Comparison of ENCODE assay signal across 9 mouse cellular contexts in the genomic region with DNA sequence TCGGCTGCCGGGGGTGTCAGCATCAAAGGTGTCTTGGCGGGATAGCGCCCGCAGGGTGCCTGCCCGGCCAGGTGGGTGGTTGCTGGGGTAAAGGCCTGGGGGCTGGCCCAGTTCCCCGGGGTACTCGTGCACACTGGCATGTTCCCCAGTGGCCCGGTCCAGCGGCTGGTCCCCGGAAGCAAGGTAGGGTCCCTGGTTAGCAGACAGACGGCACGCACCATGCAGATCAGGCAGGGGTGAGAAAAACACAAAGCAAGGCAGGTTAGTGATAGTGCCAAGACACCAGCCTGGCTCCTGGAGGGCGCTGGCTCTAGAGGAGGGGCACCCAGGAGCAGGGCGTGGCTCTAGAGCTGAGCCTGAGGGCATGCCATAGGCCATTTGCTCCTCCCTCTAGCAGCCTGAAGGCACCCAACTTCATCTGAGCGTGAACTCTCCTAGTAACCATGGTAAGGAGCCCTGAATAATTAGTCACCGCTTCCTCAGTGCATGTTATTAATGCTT. TPM values are rescaled to one million over a fixed set of nuclear protein-coding genes. Genes with fewer than 3 reads are reported as not detected.
DNase-seq lines count a peak whose midpoint lies in the region; ATAC-seq and TF ChIP-seq lines count a peak whose summit lies in the region.
"Had no signal": no experiment of that assay in that cellular context is flagged by ENCODE, and none has a peak within 500 bp of the region (broad histone marks: within the 10 kb centered on the region; RNA-seq: fewer than 3 reads in every experiment).

No protein-coding gene starts in this region.

- peaks cover 66% of the 10 kb centered on the region for H3K27me3 ChIP-seq in heart, embryonic 12.5 days (replicated peaks)
- H3K27me3 ChIP-seq in embryonic facial prominence, embryonic 15.5 days: peaks cover 4% of the 10 kb centered on the region; the same call in 1 of the 2 replicates
- H3K27me3 ChIP-seq in liver, embryonic 14.5 days (ENCODE audit: control insufficient read depth, insufficient read depth, low read length): peaks cover 7% of the 10 kb centered on the region
- H3K27me3 ChIP-seq: Patski had no signal

- 34% methylated on average over 17 of the region's 17 CpGs for WGBS in heart, embryonic 12.5 days
- 49% methylated on average over 17 of the region's 17 CpGs for WGBS in embryonic facial prominence, embryonic 15.5 days
- WGBS in liver, embryonic 14.5 days (ENCODE audit: insufficient replicate concordance): 32% methylated on average over 17 of the region's 17 CpGs

- H3K9ac ChIP-seq in heart, embryonic 12.5 days: peak overlapping the region; percentile 23; the same call in 1 of the 2 replicates
- H3K9ac ChIP-seq in embryonic facial prominence, embryonic 15.5 days: no peak overlapping the region
- H3K9ac ChIP-seq in liver, embryonic 14.5 days (replicated peaks): no peak overlapping the region

- no peak for DNase-seq in heart, postnatal 36 days
- peak; percentile 52 for DNase-seq in 3134 (ENCODE audit: extremely low read depth, insufficient read length, low spot score)
- no peak for DNase-seq in liver, embryonic 14.5 days (ENCODE audit: low read depth in 3 of 3, low spot score in 3 of 3)
- DNase-seq in thymus, postnatal 4 days: peak; percentile 76
- DNase-seq in adipocyte (ENCODE audit: low spot score): no peak
- DNase-seq in layer of hippocampus, postnatal 25 days (ENCODE audit: extremely low spot score in 1 of 2, low spot score in 1 of 2): no peak

- peak overlapping the region; percentile 60 for H3K4me2 ChIP-seq in heart, embryonic 12.5 days
- H3K4me2 ChIP-seq in embryonic facial prominence, embryonic 15.5 days (replicated peaks): peak overlapping the region; percentile 13; the same call in 1 of the 2 replicates
- peak overlapping the region; percentile 55 for H3K4me2 ChIP-seq in liver, embryonic 14.5 days (ENCODE audit: low read depth)

- no peak for TF ChIP-seq EP300 in liver, embryonic 14.5 days (IDR thresholded peaks at IDR 0.05; ENCODE audit: low read depth)

- ATAC-seq in heart, embryonic 12.5 days (ENCODE audit: insufficient number of reproducible peaks, low FRiP score): no peak
- no peak for ATAC-seq in embryonic facial prominence, embryonic 15.5 days (ENCODE audit: insufficient number of reproducible peaks, low FRiP score, low TSS enrichment, low read depth)
- ATAC-seq in liver, embryonic 14.5 days (ENCODE audit: insufficient read depth): peak; percentile 34; the same call in 1 of the 2 replicates

- peaks cover 8% of the 10 kb centered on the region; the same call in 1 of the 2 replicates for H3K36me3 ChIP-seq in heart, embryonic 12.5 days
- H3K36me3 ChIP-seq in embryonic facial prominence, embryonic 15.5 days: peaks cover 31% of the 10 kb centered on the region; the same call in 1 of the 2 replicates
- no peaks in the 10 kb centered on the region for H3K36me3 ChIP-seq in liver, embryonic 14.5 days (replicated peaks; ENCODE audit: control insufficient read depth, insufficient read depth, low read depth)

- H3K27ac ChIP-seq in heart, embryonic 12.5 days (ENCODE audit: poor library complexity, severe bottlenecking): no peak overlapping the region
- no peak overlapping the region for H3K27ac ChIP-seq in embryonic facial prominence, embryonic 15.5 days (replicated peaks)
- H3K27ac ChIP-seq in liver, embryonic 14.5 days: no peak overlapping the region

- TF ChIP-seq CTCF in liver, embryonic 14.5 days (IDR thresholded peaks at IDR 0.05; ENCODE audit: low read depth): no peak

- no peaks in the 10 kb centered on the region for H3K9me3 ChIP-seq in heart, embryonic 12.5 days (replicated peaks)
- no peaks in the 10 kb centered on the region for H3K9me3 ChIP-seq in embryonic facial prominence, embryonic 15.5 days (replicated peaks)
- no peaks in the 10 kb centered on the region for H3K9me3 ChIP-seq in liver, embryonic 14.5 days (ENCODE audit: control insufficient read depth, low read length)

- intact Hi-C loops in heart, postnatal 36 days (cut with DNase I): no loop called here

- H3K4me3 ChIP-seq in heart, embryonic 12.5 days: peak overlapping the region; percentile 26; the same call in 1 of the 2 replicates
- H3K4me3 ChIP-seq in embryonic facial prominence, embryonic 15.5 days (replicated peaks): no peak overlapping the region
- no peak overlapping the region for H3K4me3 ChIP-seq in liver, embryonic 14.5 days (ENCODE audit: insufficient read depth in 1 of 2, low read depth in 2 of 2, low read length in 2 of 2)

- H3K4me1 ChIP-seq in heart, embryonic 12.5 days (replicated peaks): peaks cover 23% of the 10 kb centered on the region
- peaks cover 38% of the 10 kb centered on the region for H3K4me1 ChIP-seq in embryonic facial prominence, embryonic 15.5 days
- peaks cover 0 to 9% of the 10 kb centered on the region in 2 experiments; a peak in 2 of 4 replicates for H3K4me1 ChIP-seq in liver, embryonic 14.5 days (replicated peaks; ENCODE audit: control insufficient read depth in 2 of 2, insufficient read depth in 2 of 2, low read length in 1 of 2)

RNA-seq across cellular contexts. Expression of gene Arl5c, which starts 7.2 kb away (rescaled TPM):
- 3.4 and 3.9 TPM in 2 replicates for polyA plus RNA-seq in heart, embryonic 12.5 days (2016; fragmentation: Nextera tagmentation; extraction: Ambion mirVana)
- under 1 TPM; 0.65 to 0.80 TPM for total RNA-seq in heart, postnatal 36 days (2021)
- polyA plus RNA-seq in embryonic facial prominence, embryonic 15.5 days (2015; fragmentation: Nextera tagmentation; extraction: Ambion mirVana): 13.0 and 14.7 TPM in 2 replicates
- 1.8 and 2.2 TPM in 2 replicates for polyA plus RNA-seq in liver, embryonic 14.5 days (2012; rRNA removed)
- polyA plus RNA-seq in liver, embryonic 14.5 days (2014; fragmentation: Nextera tagmentation; extraction: Ambion mirVana): 6.0 and 6.4 TPM in 2 replicates
- total RNA-seq in layer of hippocampus, postnatal 25 days (2021): 1 to 10 TPM in 1 of 2 experiments, under 1 TPM in 1; 0.71 to 1.2 TPM

RNA-seq across cellular contexts. Expression of gene Plxdc1, which starts 17.0 kb away (rescaled TPM):
- polyA plus RNA-seq in heart, embryonic 12.5 days (2016; fragmentation: Nextera tagmentation; extraction: Ambion mirVana): 0.31 TPM in 1 of 2 replicates, not detected in the other
- total RNA-seq in heart, postnatal 36 days (2021): 1 to 10 TPM; 5.1 to 6.2 TPM
- 2.3 TPM in 2 replicates for polyA plus RNA-seq in embryonic facial prominence, embryonic 15.5 days (2015; fragmentation: Nextera tagmentation; extraction: Ambion mirVana)
- polyA plus RNA-seq in liver, embryonic 14.5 days (2012; rRNA removed): 0.38 and 0.45 TPM in 2 replicates
- 0.20 and 0.58 TPM in 2 replicates for polyA plus RNA-seq in liver, embryonic 14.5 days (2014; fragmentation: Nextera tagmentation; extraction: Ambion mirVana)
- total RNA-seq in layer of hippocampus, postnatal 25 days (2021): 1 to 10 TPM; 8.2 to 9.1 TPM

RNA-seq across cellular contexts. Expression of gene Cacnb1, which starts 19.6 kb away (rescaled TPM):
- polyA plus RNA-seq in heart, embryonic 12.5 days (2016; fragmentation: Nextera tagmentation; extraction: Ambion mirVana): 6.1 and 8.5 TPM in 2 replicates
- total RNA-seq in heart, postnatal 36 days (2021): 1 to 10 TPM; 6.1 to 6.2 TPM
- polyA plus RNA-seq in embryonic facial prominence, embryonic 15.5 days (2015; fragmentation: Nextera tagmentation; extraction: Ambion mirVana): 21.3 and 22.0 TPM in 2 replicates
- polyA plus RNA-seq in liver, embryonic 14.5 days (2012; rRNA removed): 0.38 and 0.60 TPM in 2 replicates
- polyA plus RNA-seq in liver, embryonic 14.5 days (2014; fragmentation: Nextera tagmentation; extraction: Ambion mirVana): 0.21 TPM in 1 of 2 replicates, not detected in the other
- 100 to 1,000 TPM; 138 to 144 TPM for total RNA-seq in layer of hippocampus, postnatal 25 days (2021)

RNA-seq across cellular contexts. Expression of gene Rpl19, which starts 23.3 kb away (rescaled TPM):
- 654 and 675 TPM in 2 replicates for polyA plus RNA-seq in heart, embryonic 12.5 days (2016; fragmentation: Nextera tagmentation; extraction: Ambion mirVana)
- 100 to 1,000 TPM; 537 to 577 TPM for total RNA-seq in heart, postnatal 36 days (2021)
- 1,021 and 1,069 TPM in 2 replicates for polyA plus RNA-seq in embryonic facial prominence, embryonic 15.5 days (2015; fragmentation: Nextera tagmentation; extraction: Ambion mirVana)
- polyA plus RNA-seq in liver, embryonic 14.5 days (2012; rRNA removed): 713 and 1,005 TPM in 2 replicates
- polyA plus RNA-seq in liver, embryonic 14.5 days (2014; fragmentation: Nextera tagmentation; extraction: Ambion mirVana): 717 and 735 TPM in 2 replicates
- 100 to 1,000 TPM; 567 to 626 TPM for total RNA-seq in layer of hippocampus, postnatal 25 days (2021)

RNA-seq across cellular contexts. Expression of gene Stac2, which starts 50.0 kb away (rescaled TPM):
- polyA plus RNA-seq in heart, embryonic 12.5 days (2016; fragmentation: Nextera tagmentation; extraction: Ambion mirVana): 0.47 and 0.63 TPM in 2 replicates
- under 1 TPM in 1 of 2 experiments, not detected in 1; 0.17 TPM for total RNA-seq in heart, postnatal 36 days (2021)
- polyA plus RNA-seq in embryonic facial prominence, embryonic 15.5 days (2015; fragmentation: Nextera tagmentation; extraction: Ambion mirVana): 0.25 and 0.55 TPM in 2 replicates
- polyA plus RNA-seq in liver, embryonic 14.5 days (2012; rRNA removed): 0.02 TPM in 1 of 2 replicates, not detected in the other
- polyA plus RNA-seq in liver, embryonic 14.5 days (2014; fragmentation: Nextera tagmentation; extraction: Ambion mirVana): not detected in 2 replicates
- 10 to 100 TPM; 42.4 to 46.9 TPM for total RNA-seq in layer of hippocampus, postnatal 25 days (2021)

Comparison
In these comparisons a context has a peak if more than half of its experiments do, and no peak if none do; other contexts are left out.
1. DNase-seq: peak in 3134 (single experiment) and thymus, postnatal 4 days (single experiment); none in heart, postnatal 36 days (0 of 2), liver, embryonic 14.5 days (0 of 3), adipocyte (single experiment) and layer of hippocampus, postnatal 25 days (0 of 2).
2. Peak in every context shown above with its lines, with median percentiles within 50 percentile points of each other: H3K4me2 ChIP-seq.